Mouse (Mus musculus): Measurements from ENCODE around the gene Tigar.

GRCm38 (mm10) chr6:127143576-127144288 is 34.4 kb upstream of the Tigar start:
- TF ChIP-seq CTCF (IDR thresholded peaks at IDR 0.05; ENCODE audit: control insufficient read depth, insufficient read depth, insufficient read length) = no peak
- TF ChIP-seq MYOG (IDR thresholded peaks at IDR 0.05; ENCODE audit: control insufficient read depth, extremely low read depth, insufficient read length) = no peak
- TF ChIP-seq MYOD1 (IDR thresholded peaks at IDR 0.05; ENCODE audit: control insufficient read depth, insufficient read length, low read depth) = no peak
- TF ChIP-seq USF1 (IDR thresholded peaks at IDR 0.05; ENCODE audit: low read depth) = no peak
- no peak for TF ChIP-seq FOSL1 (IDR thresholded peaks at IDR 0.05; ENCODE audit: insufficient read depth, low read length, poor library complexity, severe bottlenecking)
- no peak for TF ChIP-seq MAX (IDR thresholded peaks at IDR 0.05)
- no peak for TF ChIP-seq CEBPB (IDR thresholded peaks at IDR 0.05; ENCODE audit: low read depth)
